Mouse (Mus musculus) ovary, postnatal 14 days (tissue): ENCODE results near the gene Ikzf3.
A peak's percentile ranks its signal among the peaks of the same experiment; 100 is the strongest.

ENCODE experiments used
- DNase-seq: peaks from one replicate; pipeline ENCODE4 v3.0.0; 2022; ENCODE audit warnings: low spot score

Gene Ikzf3

GRCm38 (mm10) chr11:98568326-98568725 is 22.5 kb upstream of the Ikzf3 start:
- DNase-seq, result no peak

GRCm38 (mm10) chr11:98563921-98564414 is 18.1 kb upstream of the Ikzf3 start:
- DNase-seq, result no peak

GRCm38 (mm10) chr11:98563025-98563424 is 17.2 kb upstream of the Ikzf3 start:
- no peak for DNase-seq

- DNase-seq, result no peak
Observed at GRCm38 (mm10) chr11:98560942-98561341, 15.1 kb upstream of the Ikzf3 start.

- no peak for DNase-seq
Observed at GRCm38 (mm10) chr11:98555124-98555700, 9.4 kb upstream of the Ikzf3 start.

GRCm38 (mm10) chr11:98553966-98554365 is 8.1 kb upstream of the Ikzf3 start:
- DNase-seq, result no peak

GRCm38 (mm10) chr11:98550975-98551828 is 5.4 kb upstream of the Ikzf3 start, which contains the start of gene Zpbp2:
Gene Zpbp2 (plus strand): TSS chr11:98551097.
- peak; percentile 76 for DNase-seq

GRCm38 (mm10) chr11:98550311-98550974 is 4.6 kb upstream of the Ikzf3 start:
- DNase-seq, result no peak

- no peak for DNase-seq
Observed at GRCm38 (mm10) chr11:98549363-98549762, 3.5 kb upstream of the Ikzf3 start.

GRCm38 (mm10) chr11:98547308-98547693 is 1.5 kb upstream of the Ikzf3 start:
- DNase-seq, result no peak

GRCm38 (mm10) chr11:98546529-98547307 is 887 bp upstream of the Ikzf3 start:
- DNase-seq, result no peak

GRCm38 (mm10) chr11:98544890-98545677 is 747 bp downstream of the Ikzf3 start:
- DNase-seq, result no peak

GRCm38 (mm10) chr11:98543414-98543813 is 2.4 kb downstream of the Ikzf3 start:
- no peak for DNase-seq

GRCm38 (mm10) chr11:98542553-98542952 is 3.3 kb downstream of the Ikzf3 start:
- DNase-seq, result no peak

- no peak for DNase-seq
Observed at GRCm38 (mm10) chr11:98540319-98540718, 5.5 kb downstream of the Ikzf3 start.

- no peak for DNase-seq
Observed at GRCm38 (mm10) chr11:98537480-98538034, 8.3 kb downstream of the Ikzf3 start.

- no peak for DNase-seq
Observed at GRCm38 (mm10) chr11:98526824-98527461, 18.9 kb downstream of the Ikzf3 start.

- no peak for DNase-seq
Observed at GRCm38 (mm10) chr11:98525140-98525539, 20.7 kb downstream of the Ikzf3 start.

- no peak for DNase-seq
Observed at GRCm38 (mm10) chr11:98520468-98520867, 25.4 kb downstream of the Ikzf3 start.

- DNase-seq, result no peak
Observed at GRCm38 (mm10) chr11:98513356-98513936, 32.4 kb downstream of the Ikzf3 start.
